Mouse (Mus musculus) CH12.LX (cell line): ENCODE measurements around the gene Tmprss2. TPM values are rescaled to one million over a fixed set of nuclear protein-coding genes. Genes with fewer than 3 reads are reported as not detected.

Experiments
- DNase-seq: peaks from one replicate; pipeline ENCODE4 v3.0.0-alpha.2; 2013; ENCODE audit errors: extremely low read depth
- H3K27ac ChIP-seq: 2 replicates; pipeline ENCODE4 v1.5.1; 2012; ENCODE audit warnings: low read depth, mild to moderate bottlenecking, control low read depth, moderate library complexity; ENCODE audit not compliant: insufficient read depth
- H3K27me3 ChIP-seq: replicated peaks from 2 replicates; pipeline ENCODE3; 2012; ENCODE audit warnings: inconsistent platforms
- H3K36me3 ChIP-seq, 2 experiments: replicated peaks in 1 of 2; 2 replicates each; pipeline versions ENCODE3 to v1.6.1; 2012; ENCODE audit warnings: inconsistent platforms in 1 of 2, low read length in 1 of 2, mild to moderate bottlenecking in 1 of 2, mixed read lengths in 1 of 2, moderate library complexity in 1 of 2; ENCODE audit not compliant: control insufficient read depth in 1 of 2, insufficient read depth in 1 of 2
- H3K4me1 ChIP-seq, 2 experiments: 2 replicates each; pipeline ENCODE4 v1.6.1; 2012; ENCODE audit warnings: inconsistent platforms in 1 of 2, moderate library complexity in 1 of 2; ENCODE audit not compliant: insufficient read depth in 2 of 2, control insufficient read depth in 1 of 2
- H3K4me2 ChIP-seq: 2 replicates; pipeline ENCODE4 v1.6.1; 2012; ENCODE audit warnings: low read depth, mild to moderate bottlenecking, control low read depth; ENCODE audit not compliant: poor library complexity, insufficient read depth, severe bottlenecking
- H3K4me3 ChIP-seq, 3 experiments: fragments of 150-350 bp in 1 of 3; sonication (generic) in 1 of 3; replicated peaks in 1 of 3; 2 replicates each; pipeline versions ENCODE3 to v1.5.1; 2011 to 2012; ENCODE audit warnings: low read depth in 2 of 3, low read length in 2 of 3, mild to moderate bottlenecking in 2 of 3, moderate library complexity in 2 of 3, control low read depth in 1 of 3, improper control_type of control experiment in 1 of 3, inconsistent platforms in 1 of 3, mixed read lengths in 1 of 3; ENCODE audit not compliant: poor library complexity in 1 of 3
- H3K79me2 ChIP-seq: replicated peaks from 2 replicates; pipeline ENCODE4 v1.6.1; 2012; ENCODE audit warnings: mild to moderate bottlenecking, moderate library complexity; ENCODE audit not compliant: control insufficient read depth, poor library complexity, insufficient read depth, severe bottlenecking; ENCODE audit errors: extremely low read depth
- H3K9ac ChIP-seq: 2 replicates; pipeline ENCODE4 v1.6.1; 2012; ENCODE audit warnings: low read depth, mild to moderate bottlenecking, control low read depth, moderate library complexity; ENCODE audit not compliant: insufficient read depth
- H3K9me3 ChIP-seq: replicated peaks from 2 replicates; pipeline ENCODE3; 2012; ENCODE audit warnings: low read length, inconsistent platforms, mixed read lengths
- BHLHE40 ChIP-seq: IDR thresholded peaks from 2 replicates; pipeline ENCODE4 v1.6.1; 2011; ENCODE audit warnings: mild to moderate bottlenecking, low read depth, low read length, improper control_type of control experiment
- CHD1 ChIP-seq: IDR thresholded peaks from 2 replicates; pipeline ENCODE4 v1.6.1; 2012; ENCODE audit warnings: low read depth, low read length, improper control_type of control experiment, inconsistent platforms
- CTCF ChIP-seq, 2 experiments: IDR thresholded peaks in 1 of 2; conservative IDR thresholded peaks in 1 of 2; 2 replicates each; pipeline ENCODE4 v1.5.1; 2011 to 2012; ENCODE audit warnings: low read depth in 2 of 2, low read length in 2 of 2, improper control_type of control experiment in 1 of 2, inconsistent platforms in 1 of 2, mild to moderate bottlenecking in 1 of 2, moderate library complexity in 1 of 2
- E2F4 ChIP-seq: IDR thresholded peaks from 2 replicates; pipeline ENCODE4 v1.6.1; 2011; ENCODE audit warnings: low read depth, low read length, improper control_type of control experiment; ENCODE audit not compliant: insufficient replicate concordance
- EP300 ChIP-seq: IDR thresholded peaks from 2 replicates; pipeline ENCODE4 v1.6.1; 2011; ENCODE audit warnings: low read length, improper control_type of control experiment
- GABPA ChIP-seq: IDR thresholded peaks from 2 replicates; pipeline ENCODE4 v1.6.1; 2012; ENCODE audit warnings: low read depth, low read length, improper control_type of control experiment, inconsistent platforms; ENCODE audit not compliant: insufficient replicate concordance
- HCFC1 ChIP-seq: IDR thresholded peaks from 2 replicates; pipeline ENCODE4 v1.6.1; 2012; ENCODE audit warnings: low read depth, mild to moderate bottlenecking, inconsistent platforms, low read length, improper control_type of control experiment
- IRF4 ChIP-seq: IDR thresholded peaks from 2 replicates; pipeline ENCODE4 v1.6.1; 2014; ENCODE audit warnings: low read depth, mild to moderate bottlenecking, inconsistent platforms, low read length, improper control_type of control experiment
- JUND ChIP-seq: conservative IDR thresholded peaks from 2 replicates; pipeline ENCODE4 v1.6.1; 2011; ENCODE audit warnings: low read depth, low read length, improper control_type of control experiment
- KAT2A ChIP-seq: IDR thresholded peaks from 2 replicates; pipeline ENCODE4 v1.6.1; 2012; ENCODE audit warnings: low read length, improper control_type of control experiment, inconsistent platforms; ENCODE audit not compliant: insufficient replicate concordance
- MAFK ChIP-seq: IDR thresholded peaks from 2 replicates; pipeline ENCODE4 v1.6.1; 2011; ENCODE audit warnings: low read length, improper control_type of control experiment; ENCODE audit not compliant: insufficient replicate concordance
- MYC ChIP-seq: IDR thresholded peaks from 2 replicates; pipeline ENCODE4 v1.6.1; 2011; ENCODE audit warnings: low read depth, mild to moderate bottlenecking, improper control_type of control experiment, low read length
- NELFE ChIP-seq: IDR thresholded peaks from 2 replicates; pipeline ENCODE4 v1.6.1; 2011; ENCODE audit warnings: low read depth, low read length, improper control_type of control experiment
- PAX5 ChIP-seq: IDR thresholded peaks from 2 replicates; pipeline ENCODE4 v1.6.1; 2012; ENCODE audit warnings: low read length, inconsistent platforms, mixed read lengths
- POLR2AphosphoS2 ChIP-seq: IDR thresholded peaks from 2 replicates; pipeline ENCODE4 v1.6.1; 2011; ENCODE audit warnings: low read depth, low read length, improper control_type of control experiment
- RAD21 ChIP-seq: IDR thresholded peaks from 2 replicates; pipeline ENCODE4 v1.6.1; 2011; ENCODE audit warnings: low read depth, mild to moderate bottlenecking, low read length, improper control_type of control experiment, moderate library complexity
- RCOR1 ChIP-seq: conservative IDR thresholded peaks from 2 replicates; pipeline ENCODE4 v1.6.1; 2012; ENCODE audit warnings: low read depth, mild to moderate bottlenecking, inconsistent platforms, low read length, improper control_type of control experiment
- SIN3A ChIP-seq: IDR thresholded peaks from 2 replicates; pipeline ENCODE4 v1.6.1; 2012; ENCODE audit warnings: low read length, improper control_type of control experiment, inconsistent platforms
- TBP ChIP-seq: conservative IDR thresholded peaks from 2 replicates; pipeline ENCODE4 v1.6.1; 2011; ENCODE audit warnings: low read depth, low read length, improper control_type of control experiment
- UBTF ChIP-seq: IDR thresholded peaks from 2 replicates; pipeline ENCODE4 v1.6.1; 2012; ENCODE audit warnings: low read depth, mild to moderate bottlenecking, inconsistent platforms, low read length, improper control_type of control experiment, moderate library complexity
- ZC3H11A ChIP-seq: IDR thresholded peaks from 2 replicates; pipeline ENCODE4 v1.6.1; 2012; ENCODE audit warnings: low read depth, mild to moderate bottlenecking, inconsistent platforms, low read length, improper control_type of control experiment
- ZNF384 ChIP-seq: IDR thresholded peaks from 2 replicates; pipeline ENCODE4 v1.6.1; 2012; ENCODE audit warnings: low read depth, low read length, improper control_type of control experiment, inconsistent platforms
- dilution Hi-C: fragments of 300-500 bp; cut with MboI; formaldehyde crosslinking; loops from 2 replicates; pipeline ENCODE4 v1.14.3; 2020; ENCODE audit warnings: low sequenced_read_pairs; ENCODE audit not compliant: extremely low pct_unique_long_range_greater_than_20kb, extremely low pct_ligation_motif_present
- in situ Hi-C: fragments of 300-500 bp; cut with MboI; formaldehyde crosslinking; loops from 3 replicates; pipeline ENCODE4 v1.14.3; 2019; ENCODE audit warnings: low sequenced_read_pairs, low pct_ligation_motif_present, low pct_unique_long_range_greater_than_20kb, mixed read lengths
- polyA plus RNA-seq: library from polyadenylated mRNA; unstranded; fragments of >175 nt; gene quantifications from 2 replicates; pipeline ENCODE4 v1.2.1, GENCODE M21; 2012; ENCODE audit warnings: low read depth; ENCODE audit not compliant: insufficient read length
- total RNA-seq, 2 experiments: library from RNA; depleted of rRNA; stranded (reverse); fragments of 300-350 nt in 1 of 2; fragments of >200 nt in 1 of 2; gene quantifications; 2 replicates each; pipeline ENCODE4 v1.2.3; 2012 to 2014

Gene Tmprss2
- total and polyA plus RNA-seq, 3 experiments: not detected

GRCm38 (mm10) chr16:97610246-97610645 lies 749 bp downstream of the Tmprss2 start:
- no peak overlapping the region for H3K27ac ChIP-seq
- H3K36me3 ChIP-seq: no peaks in the 10 kb centered on the region
- no peak overlapping the region for H3K4me2 ChIP-seq
- no peak overlapping the region for H3K9ac ChIP-seq
- H3K79me2 ChIP-seq: no peaks in the 10 kb centered on the region
- dilution Hi-C loops: no loop called here
- no peak overlapping the region for H3K4me3 ChIP-seq
- H3K9me3 ChIP-seq: no peaks in the 10 kb centered on the region
- no peak for DNase-seq
- in situ Hi-C loops: no loop called here
- no peaks in the 10 kb centered on the region for H3K27me3 ChIP-seq
- TF ChIP-seq JUND (no peak), ZNF384 (no peak), UBTF (no peak), NELFE (no peak), MYC (no peak), GABPA (no peak), E2F4 (no peak), KAT2A (no peak)
- no peaks in the 10 kb centered on the region for H3K4me1 ChIP-seq

DNA sequence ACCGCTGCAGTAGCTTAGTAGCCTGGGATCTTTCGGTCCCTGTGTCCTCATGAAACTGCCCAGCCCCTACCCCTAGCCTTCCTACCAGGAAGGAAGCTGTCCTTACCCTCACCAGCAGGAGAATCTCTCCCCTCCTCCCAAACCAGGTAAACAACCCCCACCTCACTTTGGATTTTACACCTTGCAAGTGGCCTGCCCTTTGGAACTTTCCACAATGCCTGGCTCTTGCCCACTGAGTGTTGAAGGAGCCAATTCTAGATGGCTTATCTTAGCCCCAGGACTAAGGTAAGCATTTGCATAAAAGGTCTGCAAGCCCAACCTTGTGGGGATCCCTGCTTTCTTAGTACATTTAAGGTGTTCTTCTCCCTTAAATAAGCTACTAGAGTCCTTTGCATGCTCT lies 1.3 kb downstream of the Tmprss2 start:
- no peak for TF ChIP-seq ZC3H11A
- TF ChIP-seq CHD1: no peak
- no peak for TF ChIP-seq RAD21
- TF ChIP-seq BHLHE40: no peak
- TF ChIP-seq UBTF: no peak
- no peak for TF ChIP-seq POLR2AphosphoS2
- TF ChIP-seq MAFK: no peak
- TF ChIP-seq CTCF (conservative IDR thresholded peaks at IDR 0.05 in 1 of 2, IDR thresholded peaks at IDR 0.05 in 1 of 2; ENCODE audit: low read depth in 2 of 2, low read length in 2 of 2): no peak
- TF ChIP-seq HCFC1: no peak
- TF ChIP-seq TBP: no peak
- no peak for TF ChIP-seq IRF4
- TF ChIP-seq PAX5: no peak
- TF ChIP-seq MYC: no peak
- no peak for TF ChIP-seq GABPA
- no peak for TF ChIP-seq SIN3A
- TF ChIP-seq EP300: no peak
- no peak for TF ChIP-seq ZNF384
- no peak for TF ChIP-seq RCOR1
- H3K4me3 ChIP-seq: no peak overlapping the region
- no peak overlapping the region for H3K4me2 ChIP-seq
- no peaks in the 10 kb centered on the region for H3K9me3 ChIP-seq
- no peak overlapping the region for H3K9ac ChIP-seq
- no peak overlapping the region for H3K27ac ChIP-seq
- in situ Hi-C loops (no loop called here), dilution Hi-C loops (no loop called here)
- DNase-seq: no peak
- H3K27me3 ChIP-seq: no peaks in the 10 kb centered on the region
- H3K36me3 ChIP-seq: no peaks in the 10 kb centered on the region
- H3K79me2 ChIP-seq: no peaks in the 10 kb centered on the region
- H3K4me1 ChIP-seq: no peaks in the 10 kb centered on the region
